Mouse (Mus musculus) liver, embryonic 16.5 days (tissue): ENCODE results near the gene Angptl7. TPM values are rescaled to one million over a fixed set of nuclear protein-coding genes. Genes with fewer than 3 reads are reported as not detected.

Experiments
- ATAC-seq: fragments of 200-750 bp; cut with Nextera tagmentation; 2 replicates; pipeline ENCODE4 v1.8.0; 2017; ENCODE audit warnings: low read depth, mild to moderate bottlenecking, moderate number of reproducible peaks, moderate library complexity
- H3K27ac ChIP-seq: fragments of 300-500 bp; sonication (generic); 2 replicates; pipeline ENCODE4 v1.5.1; 2014; ENCODE audit warnings: mild to moderate bottlenecking, low read length
- H3K27me3 ChIP-seq: fragments of 300-500 bp; sonication (generic); 2 replicates; pipeline ENCODE4 v1.6.1; 2014; ENCODE audit warnings: low read depth, low read length, mixed read lengths; ENCODE audit not compliant: control insufficient read depth, insufficient read depth
- H3K36me3 ChIP-seq: fragments of 300-500 bp; sonication (generic); 2 replicates; pipeline ENCODE4 v1.6.1; 2014; ENCODE audit warnings: mild to moderate bottlenecking; ENCODE audit not compliant: control insufficient read depth, insufficient read depth
- H3K4me1 ChIP-seq: fragments of 300-500 bp; sonication (generic); 2 replicates; pipeline ENCODE4 v1.6.1; 2014; ENCODE audit warnings: low read depth, low read length, mixed read lengths; ENCODE audit not compliant: control insufficient read depth
- H3K4me2 ChIP-seq: fragments of 300-500 bp; sonication (generic); 2 replicates; pipeline ENCODE4 v1.6.1; 2014; ENCODE audit warnings: low read depth, low read length, mixed read lengths
- H3K4me3 ChIP-seq: fragments of 300-500 bp; sonication (generic); 2 replicates; pipeline ENCODE4 v1.5.1; 2014; ENCODE audit warnings: low read depth, mild to moderate bottlenecking, low read length
- H3K9ac ChIP-seq: fragments of 300-500 bp; sonication (generic); 2 replicates; pipeline ENCODE4 v1.6.1; 2014; ENCODE audit warnings: low read depth, low read length
- H3K9me3 ChIP-seq: fragments of 300-500 bp; sonication (generic); replicated peaks from 2 replicates; pipeline ENCODE4 v1.6.1; 2016; ENCODE audit warnings: low read length; ENCODE audit not compliant: control insufficient read depth
- WGBS: fragments of 180-500 bp; shearing (Covaris S2); extraction: QIAGEN DNeasy Blood & Tissue Kit; methylation state at CpG from one replicate; pipeline ENCODE4 v1.1.7; 2014; ENCODE audit not compliant: insufficient replicate concordance; 5-methylcytosine and 5-hydroxymethylcytosine counted together
- polyA plus RNA-seq: library from polyadenylated mRNA; unstranded; fragments of >200 nt; fragmentation: Nextera tagmentation; extraction: Ambion mirVana; gene quantifications from 2 replicates; pipeline ENCODE4 v1.2.1, GENCODE M21; 2015

The Angptl7 gene
- polyA plus RNA-seq, 1 experiment from 2014 or later = 0.83 TPM

DNA sequence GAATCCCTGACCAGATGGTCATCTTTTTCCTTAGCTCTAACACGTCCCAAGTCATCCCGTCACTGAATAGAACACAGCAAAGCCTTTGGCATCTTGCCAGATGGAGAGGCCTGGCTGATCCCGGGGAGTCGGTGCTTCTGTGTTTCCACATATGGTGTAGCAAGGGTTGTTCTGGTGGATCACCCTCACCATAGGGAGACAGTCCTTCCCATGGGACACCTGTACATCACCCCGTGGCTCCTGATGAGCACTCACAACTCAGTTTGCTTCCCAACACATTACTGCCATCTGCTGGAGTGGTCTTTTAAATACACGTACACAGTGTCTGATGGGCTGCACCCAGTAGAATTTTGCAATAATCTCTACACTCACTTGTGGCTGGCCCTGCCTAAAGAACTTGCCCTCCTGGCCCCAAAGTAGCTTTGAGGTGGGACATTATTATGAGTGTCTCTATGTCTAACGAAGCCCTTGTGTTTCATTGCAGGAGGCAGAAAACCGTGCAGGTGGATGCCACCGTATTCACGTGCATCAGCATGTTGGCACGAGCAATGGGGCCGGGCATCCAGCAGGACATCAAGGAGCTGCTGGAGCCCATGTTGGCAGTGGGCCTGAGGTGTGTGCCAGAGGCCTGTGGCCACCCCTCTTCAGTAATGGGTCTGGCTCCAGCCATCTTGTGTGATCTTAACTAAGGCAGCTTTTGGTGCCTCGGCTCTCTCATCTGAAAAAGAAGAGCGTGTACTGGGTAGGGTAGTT lies 36.9 kb downstream of the Angptl7 start:
- ATAC-seq = peak; percentile 33
- H3K36me3 ChIP-seq = peaks cover 43% of the 10 kb centered on the region
- no peaks in the 10 kb centered on the region for H3K9me3 ChIP-seq
- H3K27me3 ChIP-seq = no peaks in the 10 kb centered on the region
- H3K27ac ChIP-seq = no peak overlapping the region
- no peaks in the 10 kb centered on the region for H3K4me1 ChIP-seq
- H3K9ac ChIP-seq = no peak overlapping the region
- 77% methylated on average over 14 of the region's 14 CpGs for WGBS
- H3K4me2 ChIP-seq = no peak overlapping the region
- H3K4me3 ChIP-seq = no peak overlapping the region

DNA sequence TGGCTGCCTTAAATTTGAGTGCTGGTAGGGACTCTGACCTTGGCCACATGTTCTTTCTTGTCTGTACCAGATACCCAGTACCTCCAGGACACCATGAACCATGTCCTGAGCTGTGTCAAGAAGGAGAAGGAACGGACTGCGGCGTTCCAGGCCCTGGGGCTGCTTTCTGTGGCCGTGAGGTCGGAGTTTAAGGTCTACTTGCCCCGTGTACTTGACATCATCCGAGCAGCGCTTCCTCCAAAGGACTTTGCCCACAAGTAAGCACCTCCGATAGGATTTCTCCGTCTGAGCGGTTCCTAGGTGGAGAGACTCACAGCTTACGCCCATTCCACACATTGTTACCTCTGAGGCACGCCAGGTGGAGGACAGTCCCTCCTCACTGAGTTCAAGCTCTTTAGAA lies 37.5 kb downstream of the Angptl7 start:
- H3K27me3 ChIP-seq = no peaks in the 10 kb centered on the region
- H3K4me3 ChIP-seq = no peak overlapping the region
- H3K27ac ChIP-seq = no peak overlapping the region
- ATAC-seq = no peak
- peaks cover 44% of the 10 kb centered on the region for H3K36me3 ChIP-seq
- WGBS = 87% methylated on average over 13 of the region's 13 CpGs
- H3K4me2 ChIP-seq = no peak overlapping the region
- no peaks in the 10 kb centered on the region for H3K4me1 ChIP-seq
- no peak overlapping the region for H3K9ac ChIP-seq
- no peaks in the 10 kb centered on the region for H3K9me3 ChIP-seq

DNA sequence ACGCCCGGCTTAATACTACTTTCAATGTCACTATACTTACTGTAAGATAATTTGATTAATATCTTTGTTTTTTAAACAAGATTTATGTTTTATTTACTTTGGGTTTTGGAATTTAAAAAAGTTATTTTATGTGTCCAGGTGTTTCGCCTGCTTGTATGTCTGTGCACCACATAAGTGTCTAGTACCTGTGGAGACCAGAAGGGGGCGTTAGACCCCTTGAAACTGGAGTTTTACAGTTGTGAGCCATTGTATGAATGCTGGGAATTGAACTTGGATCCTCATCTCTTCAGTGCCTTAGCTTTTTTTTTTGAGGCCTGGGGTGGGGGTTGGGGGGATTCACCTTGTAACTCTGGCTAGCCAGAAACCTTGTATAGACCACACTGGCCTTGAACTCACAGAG lies 38.5 kb downstream of the Angptl7 start:
- Histone ChIP-seq H3K4me1 (no peaks in the 10 kb centered on the region), H3K9me3 (no peaks in the 10 kb centered on the region), H3K4me3 (no peak overlapping the region), H3K36me3 (peaks cover 40% of the 10 kb centered on the region), H3K27me3 (no peaks in the 10 kb centered on the region), H3K9ac (no peak overlapping the region), H3K27ac (no peak overlapping the region), H3K4me2 (no peak overlapping the region)
- no peak for ATAC-seq
- 75% methylated on average over 4 of the region's 4 CpGs for WGBS

DNA sequence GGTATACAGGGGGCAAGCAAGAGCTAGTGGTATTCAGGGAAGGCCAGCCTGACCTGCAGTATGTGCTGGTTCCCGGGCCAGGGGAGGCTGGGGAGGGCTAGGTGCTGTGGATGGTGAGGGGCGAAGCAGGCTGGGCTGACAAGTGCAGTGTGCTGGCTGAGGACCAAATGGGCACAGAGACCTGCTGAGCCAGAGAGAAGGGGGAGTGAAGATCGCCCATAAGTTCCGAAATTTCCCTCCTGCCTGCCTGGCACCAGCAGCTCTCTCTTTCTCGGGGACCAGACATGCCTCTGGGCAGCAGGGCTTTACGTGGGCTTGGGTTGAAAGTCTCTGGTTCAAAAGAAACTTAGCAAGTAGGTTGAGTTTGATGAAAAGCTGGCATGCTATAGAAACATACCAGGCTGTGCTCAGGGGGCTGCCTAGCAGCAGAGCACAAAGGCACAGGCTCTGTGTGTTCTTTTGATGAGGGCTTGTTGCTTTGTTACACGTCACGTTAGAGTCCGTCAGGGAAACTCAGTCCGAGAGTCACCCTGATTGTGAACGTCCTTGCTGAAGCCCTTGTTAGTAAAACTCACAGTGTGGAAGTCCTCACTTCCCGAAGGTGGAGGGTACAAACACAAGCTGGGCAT lies 39.5 kb downstream of the Angptl7 start:
- Histone ChIP-seq H3K4me1 (no peaks in the 10 kb centered on the region), H3K9me3 (no peaks in the 10 kb centered on the region), H3K9ac (no peak overlapping the region), H3K27me3 (no peaks in the 10 kb centered on the region), H3K4me2 (no peak overlapping the region), H3K36me3 (peaks cover 42% of the 10 kb centered on the region), H3K4me3 (no peak overlapping the region), H3K27ac (no peak overlapping the region)
- ATAC-seq = no peak
- WGBS = 80% methylated on average over 12 of the region's 12 CpGs

DNA sequence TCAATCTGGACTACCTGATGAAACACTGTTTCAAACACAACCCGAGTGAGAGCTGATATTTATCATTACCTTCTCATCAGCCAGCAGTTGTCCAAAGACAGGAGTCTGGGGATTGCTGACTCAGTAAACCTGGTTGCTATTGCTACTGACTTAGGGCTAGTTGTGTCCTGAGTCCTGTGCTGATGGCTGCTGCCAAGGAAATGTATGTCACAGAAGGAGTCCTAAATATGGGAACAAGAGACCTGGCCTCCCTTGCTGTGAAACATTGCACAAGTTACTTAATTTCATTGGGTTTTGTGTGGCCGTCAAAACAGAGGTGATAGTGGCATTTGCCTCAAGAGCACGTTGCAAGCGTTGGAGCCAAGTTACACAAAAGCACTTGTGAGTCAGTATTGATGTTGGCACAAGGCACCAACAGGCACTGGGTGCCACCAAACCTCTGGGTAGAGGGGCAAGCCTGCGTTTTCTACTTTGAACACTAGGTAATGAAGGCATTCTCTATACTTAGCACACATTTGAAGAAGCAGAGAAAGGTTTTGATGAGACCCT lies 44.7 kb downstream of the Angptl7 start:
- no peak overlapping the region for H3K4me3 ChIP-seq
- ATAC-seq = no peak
- no peaks in the 10 kb centered on the region for H3K9me3 ChIP-seq
- no peak overlapping the region for H3K27ac ChIP-seq
- no peak overlapping the region for H3K4me2 ChIP-seq
- no peaks in the 10 kb centered on the region for H3K27me3 ChIP-seq
- 75% methylated on average over 5 of the region's 5 CpGs for WGBS
- H3K4me1 ChIP-seq = no peaks in the 10 kb centered on the region
- no peak overlapping the region for H3K9ac ChIP-seq
- peaks cover 40% of the 10 kb centered on the region for H3K36me3 ChIP-seq

DNA sequence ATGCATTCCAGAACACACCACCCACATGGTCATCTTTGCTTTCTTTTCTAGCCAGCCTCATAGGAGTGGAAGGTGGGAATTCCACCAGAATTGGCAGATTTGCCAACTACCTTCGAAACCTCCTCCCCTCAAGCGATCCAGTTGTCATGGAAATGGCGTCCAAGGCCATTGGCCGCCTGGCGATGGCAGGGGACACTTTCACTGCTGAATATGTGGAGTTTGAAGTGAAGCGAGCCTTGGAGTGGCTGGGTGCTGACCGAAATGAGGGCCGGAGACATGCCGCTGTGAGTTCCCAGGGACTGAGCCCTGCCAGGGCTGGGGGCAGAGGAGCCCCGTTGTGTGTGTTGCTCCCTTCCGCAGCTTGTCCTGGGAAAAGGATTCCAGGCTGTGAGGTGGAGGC lies 46.6 kb downstream of the Angptl7 start:
- Histone ChIP-seq H3K27me3 (no peaks in the 10 kb centered on the region), H3K9me3 (no peaks in the 10 kb centered on the region), H3K4me1 (peaks cover 8% of the 10 kb centered on the region), H3K27ac (no peak overlapping the region), H3K36me3 (peaks cover 35% of the 10 kb centered on the region), H3K4me2 (no peak overlapping the region), H3K4me3 (no peak overlapping the region), H3K9ac (no peak overlapping the region)
- WGBS = 83% methylated on average over 11 of the region's 11 CpGs
- ATAC-seq = no peak

DNA sequence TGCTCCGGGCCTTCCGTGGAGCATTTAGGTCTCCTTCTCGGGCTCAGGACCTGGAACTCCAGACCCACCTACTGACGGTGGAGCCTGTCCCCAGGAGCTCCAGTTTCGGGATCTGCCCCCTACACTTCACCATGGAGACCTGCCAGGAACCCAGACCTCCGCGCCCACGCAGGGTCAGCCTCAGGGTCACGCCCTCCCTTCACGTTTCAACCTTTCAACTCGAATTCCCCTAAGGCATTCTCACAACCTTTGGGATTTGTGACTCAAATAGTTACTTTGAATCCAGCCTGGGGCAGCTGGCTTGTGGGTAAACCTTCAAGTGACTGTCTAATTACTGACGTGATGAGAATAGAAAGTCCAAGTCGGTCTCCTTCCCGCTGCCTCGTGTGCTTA lies 51.4 kb downstream of the Angptl7 start:
- Histone ChIP-seq H3K9me3 (no peaks in the 10 kb centered on the region), H3K9ac (peak overlapping the region; percentile 95), H3K27ac (peak overlapping the region; percentile 81), H3K4me2 (peak overlapping the region; percentile 89), H3K4me3 (peak overlapping the region; percentile 98), H3K27me3 (no peaks in the 10 kb centered on the region), H3K36me3 (peaks cover 14% of the 10 kb centered on the region), H3K4me1 (peaks cover 28% of the 10 kb centered on the region)
- peak; percentile 33 for ATAC-seq
- WGBS = under 1% methylated on average over 15 of the region's 15 CpGs

DNA sequence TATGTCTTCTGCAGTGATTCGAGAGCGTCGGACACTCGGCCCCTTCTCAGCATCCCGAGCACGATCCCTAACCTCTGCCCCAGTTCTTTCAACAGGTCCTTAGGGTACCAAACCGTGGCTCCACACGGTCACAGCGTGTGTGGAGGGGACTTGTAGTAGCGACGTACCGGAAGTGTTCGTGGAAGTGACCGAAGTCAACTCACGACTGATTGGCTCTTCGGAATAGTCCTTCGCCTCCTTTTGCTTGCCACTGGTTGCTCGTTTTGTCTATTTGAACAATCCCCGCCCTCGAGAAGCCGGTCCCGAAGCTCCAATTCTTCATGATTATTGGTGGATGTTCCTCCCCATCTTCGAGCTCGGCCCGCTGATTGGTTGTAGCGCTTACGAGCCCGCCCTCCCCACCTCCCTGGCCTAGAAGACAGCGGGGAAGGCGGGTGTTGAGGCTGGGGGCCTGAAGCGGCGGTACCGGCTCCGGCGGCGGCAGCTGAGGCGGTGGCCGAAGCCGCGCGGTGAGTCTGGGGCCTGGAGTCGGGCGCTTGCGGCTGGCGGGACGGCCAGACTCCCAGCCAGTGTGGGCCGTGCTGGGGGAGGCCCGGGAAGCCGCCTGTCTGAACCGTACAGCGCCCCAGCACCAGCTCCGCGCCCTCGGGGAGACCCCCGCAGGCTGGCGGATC lies 51.9 kb downstream of the Angptl7 start, which contains the start of gene Mtor:
Gene Mtor, plus strand, starts transcription at position 433 of the 674 bp plus-strand sequence.
- Histone ChIP-seq H3K4me1 (peaks cover 34% of the 10 kb centered on the region), H3K9ac (peak within 1 kb of the TSS; percentile 95), H3K27ac (peak within 1 kb of the TSS; percentile 81), H3K36me3 (peaks cover 10% of the 10 kb centered on the region; the same call in 1 of the 2 replicates), H3K27me3 (no peaks in the 10 kb centered on the region), H3K4me2 (peak within 1 kb of the TSS; percentile 89), H3K4me3 (peak within 1 kb of the TSS; percentile 98), H3K9me3 (no peaks in the 10 kb centered on the region)
- WGBS = under 1% methylated on average over 55 of the region's 56 CpGs
- peak; percentile 90 for ATAC-seq
